Mouse (Mus musculus) cerebellum, adult 2 months (tissue): Measurements from ENCODE around the gene Dera.
A peak's percentile ranks its signal among the peaks of the same experiment; 100 is the strongest.

Experiments
- CTCF ChIP-seq: fragments of 200-500 bp; IDR thresholded peaks from 2 replicates; pipeline ENCODE4 v1.5.1; 2011; ENCODE audit warnings: low read depth, mild to moderate bottlenecking, control low read depth, low read length, moderate library complexity, borderline replicate concordance; ENCODE audit not compliant: insufficient read depth
- POLR2A ChIP-seq: fragments of 200-500 bp; IDR thresholded peaks from 2 replicates; pipeline ENCODE4 v1.6.1; 2011; ENCODE audit warnings: low read length, control low read depth, borderline replicate concordance; ENCODE audit not compliant: insufficient read depth

- TF ChIP-seq CTCF (no peak), POLR2A (peak; percentile 99)
Observed at GRCm38 (mm10) chr6:137734846-137735609, 19.3 kb upstream of the Dera start, which contains the start of gene Strap.
